Mouse (Mus musculus): ENCODE measurements around the gene Plekhg6.

DNA sequence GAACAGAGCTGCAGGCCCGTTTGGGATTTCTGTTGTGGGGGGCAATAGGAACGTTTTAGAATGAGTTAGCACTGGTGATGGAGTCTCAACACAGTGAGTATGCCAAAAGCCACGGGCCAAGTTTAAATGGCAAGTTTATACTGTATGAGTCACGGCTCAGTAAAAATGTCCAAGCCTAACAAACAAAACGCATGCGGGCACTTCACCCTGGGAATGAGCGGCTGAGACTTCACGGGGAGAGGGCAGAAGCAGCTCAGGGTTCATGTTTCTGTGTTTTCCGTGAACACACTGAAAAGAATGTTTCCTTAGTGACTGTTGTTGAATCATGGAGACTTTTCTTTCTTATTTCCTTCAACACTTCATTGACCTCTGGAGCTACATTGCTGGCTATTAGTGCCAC is 32.7 kb upstream of the Plekhg6 start:
- TF ChIP-seq POLR2A (IDR thresholded peaks at IDR 0.05; ENCODE audit: low read depth, low read length): no peak
- no peak for TF ChIP-seq CTCF (IDR thresholded peaks at IDR 0.05; ENCODE audit: borderline replicate concordance, insufficient read depth, low read length)

Data from embryonic fibroblast, embryonic 13.5 days (primary cell).